Mouse (Mus musculus) G1E (cell line): ENCODE results near the gene Medag.

ENCODE experiments used
- CTCF ChIP-seq: IDR thresholded peaks from 2 replicates; pipeline ENCODE4 v1.5.1; 2012; ENCODE audit warnings: low read depth, low read length, inconsistent platforms, mixed read lengths
- GATA1 ChIP-seq: IDR thresholded peaks from 2 replicates; pipeline ENCODE4 v1.6.1; 2012; ENCODE audit warnings: borderline replicate concordance, low read length, inconsistent platforms, mixed read lengths

GRCm38 (mm10) chr5:149439531-149440179 is 28.1 kb downstream of the Medag start, which contains the start of gene Tex26:
- no peak for TF ChIP-seq GATA1
- TF ChIP-seq CTCF = no peak
